Mouse (Mus musculus) ovary, adult 10 weeks (tissue): ENCODE measurements around the gene Pter. TPM values are rescaled to one million over a fixed set of nuclear protein-coding genes. Genes with fewer than 3 reads are reported as not detected.

Experiments used
- polyA plus RNA-seq: library from polyadenylated mRNA; stranded (reverse); fragments of 350-450 nt; fragmentation: Illumina TruSeq; extraction: RNeasy Lipid Tissue Mini Kit (QIAGEN cat#74804); gene quantifications from one replicate; pipeline ENCODE4 v1.2.3, GENCODE M21; 2014

Gene Pter
- polyA plus RNA-seq: 32.8 TPM

DNA sequence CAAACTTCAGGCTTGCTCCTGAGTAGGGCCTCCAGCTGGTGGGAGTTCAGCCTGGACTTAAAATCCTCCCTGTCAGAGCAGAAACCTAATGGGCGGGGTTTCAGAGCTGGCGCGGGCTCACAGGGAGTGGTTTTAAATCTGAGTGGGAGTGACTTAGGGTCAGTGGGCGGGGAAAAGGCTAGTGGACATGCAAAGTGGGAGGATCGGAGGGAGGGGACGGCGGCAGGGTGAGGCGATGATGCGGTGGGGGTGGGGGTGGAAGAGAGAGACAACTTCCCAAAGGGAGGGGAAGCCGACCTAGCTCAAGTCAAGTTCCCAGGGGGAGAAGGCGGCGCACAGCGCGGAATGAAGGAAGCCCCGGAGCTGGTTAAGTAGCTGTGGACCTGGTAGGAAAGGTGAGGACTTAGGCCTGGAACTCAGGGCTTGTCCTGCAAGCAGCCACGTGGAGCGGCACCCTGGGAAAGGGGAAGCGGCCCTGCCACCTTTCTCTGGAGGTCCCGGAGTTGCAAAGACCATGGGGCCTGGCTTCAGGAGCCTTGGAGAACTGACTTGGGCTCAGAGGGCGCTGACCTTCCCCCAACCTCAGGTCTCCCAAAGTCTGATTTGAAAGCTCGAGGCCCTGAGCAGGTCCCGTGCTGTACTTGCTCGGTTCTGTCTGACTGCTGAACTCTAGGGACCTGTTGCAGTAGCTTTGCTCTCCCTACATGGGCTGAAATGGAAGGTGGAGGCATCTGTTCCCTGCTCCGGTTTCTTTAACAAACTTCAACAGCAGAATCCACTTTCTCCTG lies at the start of gene Pter:
TSS of gene Pter (plus strand) at position 238 of the 788 bp plus-strand sequence.

DNA sequence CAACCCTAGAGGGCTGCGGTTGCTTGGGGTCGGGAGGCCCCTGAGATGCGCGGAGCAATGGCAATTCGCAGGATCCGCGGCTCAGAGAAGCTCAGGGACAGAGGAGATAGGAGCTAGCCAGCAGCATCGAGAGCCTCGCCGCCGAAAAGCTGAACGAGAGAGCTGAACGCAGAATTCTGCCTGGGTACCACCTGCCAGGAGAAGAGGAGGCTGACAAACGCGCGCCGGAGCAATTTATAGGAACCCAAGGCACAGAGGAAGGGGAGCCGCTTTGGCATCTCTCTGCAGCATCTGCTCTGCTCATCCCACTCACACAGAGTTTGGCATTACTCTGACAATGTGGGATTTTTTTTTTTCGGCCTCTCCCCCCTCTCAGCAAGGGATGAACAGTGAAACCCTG lies 87.6 kb downstream of the Pter start, which contains the start of gene C1ql3:
TSS of gene C1ql3 (minus strand) at position 335 of the 400 bp plus-strand sequence.

Other genes with a start within 250 kb of the Pter start
- not detected for gene C1ql3, start 87.8 kb downstream of the Pter start, polyA plus RNA-seq